Mouse (Mus musculus): Measurements from ENCODE around the gene Asprv1. TPM values are rescaled to one million over a fixed set of nuclear protein-coding genes. Genes with fewer than 3 reads are reported as not detected.
A peak's percentile ranks its signal among the peaks of the same experiment; 100 is the strongest.

Gene Asprv1
- polyA plus RNA-seq, 1 experiment from 2014 or later: 104 TPM

GRCm38 (mm10) chr6:86645551-86645950 lies 17.6 kb downstream of the Asprv1 start:
- peaks cover 10% of the 10 kb centered on the region; the same call in 1 of the 2 replicates for H3K4me1 ChIP-seq
- H3K27me3 ChIP-seq (replicated peaks): no peaks in the 10 kb centered on the region
- no peaks in the 10 kb centered on the region for H3K9me3 ChIP-seq
- 75% methylated on average over 4 of the region's 4 CpGs for WGBS
- ATAC-seq (ENCODE audit: insufficient read depth, low FRiP score, low read depth): no peak
- H3K9ac ChIP-seq: no peak overlapping the region
- H3K36me3 ChIP-seq: peaks cover 26% of the 10 kb centered on the region
- no peak overlapping the region for H3K27ac ChIP-seq
- H3K4me2 ChIP-seq: no peak overlapping the region
- H3K4me3 ChIP-seq (replicated peaks): no peak overlapping the region

- Histone ChIP-seq H3K9ac (no peak overlapping the region), H3K4me2 (no peak overlapping the region), H3K27ac (no peak overlapping the region), H3K4me1 (peaks cover 10% of the 10 kb centered on the region; the same call in 1 of the 2 replicates), H3K27me3 (replicated peaks) (no peaks in the 10 kb centered on the region), H3K36me3 (peaks cover 32% of the 10 kb centered on the region), H3K4me3 (replicated peaks) (no peak overlapping the region), H3K9me3 (no peaks in the 10 kb centered on the region)
- ATAC-seq (ENCODE audit: insufficient read depth, low FRiP score, low read depth): no peak
- 64% methylated on average over 7 of the region's 7 CpGs for WGBS
Measured at GRCm38 (mm10) chr6:86646143-86646542, 18.2 kb downstream of the Asprv1 start.

GRCm38 (mm10) chr6:86653026-86653425 lies 25.1 kb downstream of the Asprv1 start:
- H3K9ac ChIP-seq: no peak overlapping the region
- H3K27me3 ChIP-seq (replicated peaks): no peaks in the 10 kb centered on the region
- ATAC-seq (ENCODE audit: insufficient read depth, low FRiP score, low read depth): no peak
- H3K9me3 ChIP-seq: no peaks in the 10 kb centered on the region
- no peak overlapping the region for H3K4me2 ChIP-seq
- no peak overlapping the region for H3K4me3 ChIP-seq (replicated peaks)
- H3K27ac ChIP-seq: no peak overlapping the region
- no peaks in the 10 kb centered on the region for H3K4me1 ChIP-seq
- 82% methylated on average over 6 of the region's 6 CpGs for WGBS
- H3K36me3 ChIP-seq: peaks cover 42% of the 10 kb centered on the region

- Histone ChIP-seq H3K9ac (no peak overlapping the region), H3K36me3 (peaks cover 34% of the 10 kb centered on the region), H3K4me3 (replicated peaks) (no peak overlapping the region), H3K4me1 (no peaks in the 10 kb centered on the region), H3K4me2 (no peak overlapping the region), H3K9me3 (no peaks in the 10 kb centered on the region), H3K27me3 (replicated peaks) (no peaks in the 10 kb centered on the region), H3K27ac (no peak overlapping the region)
- WGBS: 73% methylated on average over 9 of the region's 9 CpGs
- no peak for ATAC-seq (ENCODE audit: insufficient read depth, low FRiP score, low read depth)
Measured at GRCm38 (mm10) chr6:86654270-86654916, 26.4 kb downstream of the Asprv1 start.

GRCm38 (mm10) chr6:86658501-86658900 lies 30.5 kb downstream of the Asprv1 start:
- no peaks in the 10 kb centered on the region for H3K4me1 ChIP-seq
- no peaks in the 10 kb centered on the region for H3K9me3 ChIP-seq
- no peak for ATAC-seq (ENCODE audit: insufficient read depth, low FRiP score, low read depth)
- WGBS: 77% methylated on average over 3 of the region's 3 CpGs
- H3K4me2 ChIP-seq: no peak overlapping the region
- no peak overlapping the region for H3K9ac ChIP-seq
- no peaks in the 10 kb centered on the region for H3K27me3 ChIP-seq (replicated peaks)
- peaks cover 17% of the 10 kb centered on the region; the same call in 1 of the 2 replicates for H3K36me3 ChIP-seq
- H3K4me3 ChIP-seq (replicated peaks): no peak overlapping the region
- H3K27ac ChIP-seq: no peak overlapping the region

- Histone ChIP-seq H3K27ac (no peak overlapping the region), H3K27me3 (replicated peaks) (no peaks in the 10 kb centered on the region), H3K36me3 (peaks cover 22% of the 10 kb centered on the region; the same call in 1 of the 2 replicates), H3K4me1 (no peaks in the 10 kb centered on the region), H3K4me3 (replicated peaks) (no peak overlapping the region), H3K9ac (no peak overlapping the region), H3K9me3 (no peaks in the 10 kb centered on the region), H3K4me2 (no peak overlapping the region)
- WGBS: 74% methylated on average over 9 of the region's 9 CpGs
- peak; percentile 68; the same call in 1 of the 2 replicates for ATAC-seq (ENCODE audit: insufficient read depth, low FRiP score, low read depth)
Measured at GRCm38 (mm10) chr6:86660161-86660877, 32.4 kb downstream of the Asprv1 start.

- Histone ChIP-seq H3K4me3 (replicated peaks) (no peak overlapping the region), H3K27ac (no peak overlapping the region), H3K36me3 (peaks cover 16% of the 10 kb centered on the region; the same call in 1 of the 2 replicates), H3K9ac (no peak overlapping the region), H3K9me3 (no peaks in the 10 kb centered on the region), H3K4me1 (peaks cover 15% of the 10 kb centered on the region; the same call in 1 of the 2 replicates), H3K27me3 (replicated peaks) (no peaks in the 10 kb centered on the region), H3K4me2 (no peak overlapping the region)
- ATAC-seq (ENCODE audit: insufficient read depth, low FRiP score, low read depth): no peak
- WGBS: 71% methylated on average over 5 of the region's 5 CpGs
Measured at GRCm38 (mm10) chr6:86665076-86665475, 37.1 kb downstream of the Asprv1 start.

GRCm38 (mm10) chr6:86665560-86666307 lies 37.8 kb downstream of the Asprv1 start:
- Histone ChIP-seq H3K4me2 (no peak overlapping the region), H3K27me3 (replicated peaks) (no peaks in the 10 kb centered on the region), H3K4me1 (peaks cover 15% of the 10 kb centered on the region; the same call in 1 of the 2 replicates), H3K9ac (no peak overlapping the region), H3K9me3 (no peaks in the 10 kb centered on the region), H3K27ac (no peak overlapping the region), H3K4me3 (replicated peaks) (no peak overlapping the region), H3K36me3 (peaks cover 16% of the 10 kb centered on the region; the same call in 1 of the 2 replicates)
- no peak for ATAC-seq (ENCODE audit: insufficient read depth, low FRiP score, low read depth)
- WGBS: 76% methylated on average over 17 of the region's 17 CpGs

GRCm38 (mm10) chr6:86667061-86667460 lies 39.1 kb downstream of the Asprv1 start:
- Histone ChIP-seq H3K9me3 (no peaks in the 10 kb centered on the region), H3K27ac (no peak overlapping the region), H3K36me3 (peaks cover 19% of the 10 kb centered on the region; the same call in 1 of the 2 replicates), H3K4me1 (peaks cover 15% of the 10 kb centered on the region; the same call in 1 of the 2 replicates), H3K4me2 (no peak overlapping the region), H3K27me3 (replicated peaks) (no peaks in the 10 kb centered on the region), H3K9ac (no peak overlapping the region), H3K4me3 (replicated peaks) (no peak overlapping the region; the same call in 1 of the 2 replicates)
- 88% methylated on average over 10 of the region's 10 CpGs for WGBS
- no peak for ATAC-seq (ENCODE audit: insufficient read depth, low FRiP score, low read depth)

GRCm38 (mm10) chr6:86668580-86669239 lies 40.7 kb downstream of the Asprv1 start, which contains the start of gene Mxd1:
Gene Mxd1 (minus strand): TSS chr6:86669161.
- Histone ChIP-seq H3K9ac (peak within 1 kb of the TSS; percentile 69), H3K9me3 (no peaks in the 10 kb centered on the region), H3K4me3 (replicated peaks) (peak within 1 kb of the TSS; percentile 91), H3K36me3 (peaks cover 18% of the 10 kb centered on the region), H3K4me2 (peak within 1 kb of the TSS; percentile 87), H3K27me3 (replicated peaks) (no peaks in the 10 kb centered on the region), H3K4me1 (peaks cover 15% of the 10 kb centered on the region; the same call in 1 of the 2 replicates), H3K27ac (peak within 1 kb of the TSS; percentile 57)
- ATAC-seq (ENCODE audit: insufficient read depth, low FRiP score, low read depth): no peak
- WGBS: under 1% methylated on average over 66 of the region's 76 CpGs

- peaks cover 18% of the 10 kb centered on the region for H3K36me3 ChIP-seq
- peak overlapping the region; percentile 91 for H3K4me3 ChIP-seq (replicated peaks)
Measured at GRCm38 (mm10) chr6:86669240-86669727, 41.3 kb downstream of the Asprv1 start.

More at GRCm38 (mm10) chr6:86669240-86669727, 41.3 kb downstream of the Asprv1 start:
- peaks cover 15% of the 10 kb centered on the region; the same call in 1 of the 2 replicates for H3K4me1 ChIP-seq
- peak overlapping the region; percentile 57 for H3K27ac ChIP-seq
- H3K9me3 ChIP-seq: no peaks in the 10 kb centered on the region
- peak overlapping the region; percentile 81 for H3K4me2 ChIP-seq
- H3K27me3 ChIP-seq (replicated peaks): no peaks in the 10 kb centered on the region
- whole genome bisulfite sequencing: under 1% methylated on average over 37 of the region's 37 CpGs
- peak; percentile 100 for ATAC-seq (ENCODE audit: insufficient read depth, low FRiP score, low read depth)
- H3K9ac ChIP-seq: peak overlapping the region; percentile 27; the same call in 1 of the 2 replicates

Measured in stomach, embryonic 15.5 days (tissue).